Mouse (Mus musculus) ES-E14 (cell line): ENCODE measurements around the gene Mad1l1. TPM values are rescaled to one million over a fixed set of nuclear protein-coding genes. Genes with fewer than 3 reads are reported as not detected.

Experiments
- DNase-seq: peaks from one replicate; pipeline ENCODE4 v3.0.0-alpha.2; 2013; ENCODE audit warnings: low read depth, low spot score
- H3K27ac ChIP-seq: 2 replicates; pipeline ENCODE4 v1.5.1; 2012; ENCODE audit warnings: low read depth, mild to moderate bottlenecking, low read length, moderate library complexity, mixed read lengths; ENCODE audit not compliant: poor library complexity, insufficient read depth, severe bottlenecking
- H3K36me3 ChIP-seq: 2 replicates; pipeline ENCODE4 v1.6.1; 2012; ENCODE audit warnings: mild to moderate bottlenecking, low read length, moderate library complexity, mixed read lengths; ENCODE audit not compliant: control insufficient read depth, poor library complexity, insufficient read depth, severe bottlenecking
- H3K4me1 ChIP-seq, 2 experiments: fragments of 150-350 bp in 1 of 2; sonication (generic) in 1 of 2; 2 replicates each; pipeline ENCODE4 v1.6.1; 2012; ENCODE audit warnings: low read length in 2 of 2, mild to moderate bottlenecking in 1 of 2, mixed read lengths in 1 of 2; ENCODE audit not compliant: control insufficient read depth in 2 of 2, insufficient read depth in 2 of 2, poor library complexity in 1 of 2
- H3K4me3 ChIP-seq, 2 experiments: fragments of 150-350 bp in 1 of 2; sonication (generic) in 1 of 2; 2 replicates each; pipeline ENCODE4 v1.5.1; 2012; ENCODE audit warnings: low read length in 2 of 2, low read depth in 1 of 2, mild to moderate bottlenecking in 1 of 2, mixed read lengths in 1 of 2; ENCODE audit not compliant: insufficient read depth in 1 of 2, poor library complexity in 1 of 2, severe bottlenecking in 1 of 2
- H3K9ac ChIP-seq: 2 replicates; pipeline ENCODE4 v1.6.1; 2012; ENCODE audit warnings: low read depth, mild to moderate bottlenecking, low read length, mixed read lengths; ENCODE audit not compliant: poor library complexity, insufficient read depth, severe bottlenecking
- H3K9me3 ChIP-seq: fragments of 150-350 bp; sonication (generic); 2 replicates; pipeline ENCODE4 v1.6.1; 2012; ENCODE audit warnings: low read depth, mild to moderate bottlenecking, low read length; ENCODE audit not compliant: control insufficient read depth, insufficient read depth
- CHD2 ChIP-seq: IDR thresholded peaks from 2 replicates; pipeline ENCODE4 v1.6.1; 2014; ENCODE audit warnings: mild to moderate bottlenecking, low read depth, low read length, inconsistent platforms
- HCFC1 ChIP-seq: IDR thresholded peaks from 2 replicates; pipeline ENCODE4 v1.6.1; 2012; ENCODE audit warnings: low read length, inconsistent platforms, borderline replicate concordance; ENCODE audit not compliant: insufficient read depth
- MAFK ChIP-seq: IDR thresholded peaks from 2 replicates; pipeline ENCODE4 v1.6.1; 2014; ENCODE audit warnings: mild to moderate bottlenecking, low read depth, low read length, inconsistent platforms; ENCODE audit not compliant: insufficient read depth
- ZC3H11A ChIP-seq: IDR thresholded peaks from 2 replicates; pipeline ENCODE4 v1.6.1; 2012; ENCODE audit warnings: low read depth, mild to moderate bottlenecking, inconsistent platforms, low read length, borderline replicate concordance
- ZNF384 ChIP-seq: IDR thresholded peaks from 2 replicates; pipeline ENCODE4 v1.6.1; 2012; ENCODE audit warnings: low read depth, low read length, inconsistent platforms
- in situ Hi-C, 2 experiments: fragments of 600-800 bp; cut with MboI; formaldehyde crosslinking; loops; one replicate each; pipeline ENCODE4 v1.15.1; 2025; ENCODE audit warnings: low sequenced_read_pairs in 2 of 2, inconsistent platforms in 1 of 2; ENCODE audit not compliant: unreplicated experiment in 2 of 2
- total RNA-seq: library from RNA; depleted of rRNA; stranded (reverse); fragments of 300-350 nt; gene quantifications from 2 replicates; pipeline ENCODE4 v1.2.3, GENCODE M21; 2012

Gene Mad1l1
- total RNA-seq, 1 experiment = 47.2 TPM

DNA sequence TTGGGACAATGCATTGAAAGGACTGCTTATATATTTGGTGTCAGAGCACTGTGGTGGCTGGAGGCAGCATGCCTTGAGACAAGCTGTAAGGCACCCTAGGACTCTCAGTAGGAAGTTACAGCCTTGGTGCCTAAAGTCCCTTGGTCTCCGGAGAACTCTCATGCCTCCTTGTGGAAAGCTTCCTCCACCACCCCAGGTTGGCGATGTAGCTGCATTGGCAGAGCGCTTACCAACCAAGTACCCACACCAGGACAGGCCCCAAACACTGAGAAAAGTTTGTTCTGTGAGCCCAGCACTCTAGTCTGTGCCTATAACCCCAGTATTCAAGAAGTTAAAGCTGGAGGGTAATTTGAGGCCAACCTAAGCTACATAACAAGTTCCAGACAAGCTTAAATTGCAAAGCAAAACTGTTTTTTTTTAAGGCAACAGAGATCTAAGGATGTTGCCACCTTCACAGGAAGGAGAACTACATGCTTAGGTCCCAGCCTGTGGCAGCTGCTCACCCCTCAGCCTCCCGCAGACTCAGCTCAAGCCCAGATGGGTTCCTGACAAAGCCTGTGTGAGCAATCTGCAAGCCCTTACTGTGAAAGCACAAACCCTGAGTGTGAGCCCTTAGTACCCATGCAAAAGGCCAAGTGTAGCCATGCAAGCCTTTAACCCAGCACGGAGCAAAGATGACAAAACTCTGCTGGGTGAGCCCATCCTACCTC, 50.2 kb downstream of the Mad1l1 start:
- H3K4me1 ChIP-seq = no peaks in the 10 kb centered on the region
- H3K4me3 ChIP-seq = no peak overlapping the region
- no peaks in the 10 kb centered on the region for H3K9me3 ChIP-seq
- DNase-seq = no peak
- H3K9ac ChIP-seq = no peak overlapping the region
- in situ Hi-C loops = no loop called here
- TF ChIP-seq ZNF384 = no peak
- TF ChIP-seq HCFC1 = no peak
- no peak for TF ChIP-seq ZC3H11A
- no peak for TF ChIP-seq CHD2
- no peak for TF ChIP-seq MAFK
- H3K27ac ChIP-seq = no peak overlapping the region
- H3K36me3 ChIP-seq = peaks cover 12% of the 10 kb centered on the region; the same call in 1 of the 2 replicates

DNA sequence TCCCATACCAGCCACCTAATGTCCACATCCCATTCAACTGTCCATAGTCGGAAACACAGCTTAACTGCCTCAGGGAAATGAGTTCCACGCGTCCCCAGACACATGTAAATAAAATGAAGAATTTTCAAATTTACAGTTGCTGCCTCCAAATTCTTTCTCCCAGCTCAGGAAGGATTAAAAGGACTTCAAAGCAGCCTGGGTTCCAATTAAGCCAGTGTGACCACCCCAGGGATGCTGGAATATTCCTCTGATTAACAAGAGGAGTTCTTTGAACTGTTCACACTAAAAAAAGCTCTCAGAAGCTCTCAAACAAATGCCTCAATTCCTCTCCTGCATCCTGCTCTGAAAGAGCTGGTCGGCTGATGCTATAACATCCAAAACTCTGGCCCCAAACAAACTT, 53.0 kb downstream of the Mad1l1 start:
- no peak for TF ChIP-seq CHD2
- TF ChIP-seq ZNF384 = no peak
- no peak for TF ChIP-seq HCFC1
- TF ChIP-seq MAFK = no peak
- TF ChIP-seq ZC3H11A = no peak
- H3K27ac ChIP-seq = no peak overlapping the region
- DNase-seq = no peak
- no peak overlapping the region for H3K4me3 ChIP-seq
- no peaks in the 10 kb centered on the region for H3K4me1 ChIP-seq
- peaks cover 12% of the 10 kb centered on the region; the same call in 1 of the 2 replicates for H3K36me3 ChIP-seq
- no peaks in the 10 kb centered on the region for H3K9me3 ChIP-seq
- no peak overlapping the region for H3K9ac ChIP-seq
- in situ Hi-C loops = no loop called here

DNA sequence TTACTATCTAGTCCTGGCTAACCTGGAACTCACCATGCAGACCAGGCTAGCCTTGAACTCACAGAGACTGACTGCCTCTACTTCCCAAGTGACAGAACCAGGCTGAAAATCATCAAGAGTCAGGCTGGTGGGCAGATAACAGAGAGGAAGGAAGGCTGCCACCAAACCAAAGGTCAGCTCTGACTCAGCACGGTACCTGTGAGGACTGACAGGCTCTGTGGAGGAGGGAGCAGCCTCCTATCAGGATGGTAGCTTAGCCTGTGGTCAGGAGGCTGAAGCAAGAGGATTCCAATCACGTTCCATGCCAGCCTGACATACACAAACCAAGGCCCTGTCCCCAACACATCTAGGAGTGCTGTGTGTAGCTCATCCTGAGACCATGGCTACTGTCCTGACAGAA, 54.3 kb downstream of the Mad1l1 start:
- H3K9ac ChIP-seq = no peak overlapping the region
- peaks cover 9% of the 10 kb centered on the region; the same call in 1 of the 2 replicates for H3K36me3 ChIP-seq
- H3K9me3 ChIP-seq = no peaks in the 10 kb centered on the region
- TF ChIP-seq CHD2 (no peak), ZNF384 (no peak), MAFK (no peak), HCFC1 (no peak), ZC3H11A (no peak)
- H3K4me1 ChIP-seq = no peaks in the 10 kb centered on the region
- H3K4me3 ChIP-seq = no peak overlapping the region
- no peak overlapping the region for H3K27ac ChIP-seq
- no peak for DNase-seq
- in situ Hi-C loops = no loop called here

DNA sequence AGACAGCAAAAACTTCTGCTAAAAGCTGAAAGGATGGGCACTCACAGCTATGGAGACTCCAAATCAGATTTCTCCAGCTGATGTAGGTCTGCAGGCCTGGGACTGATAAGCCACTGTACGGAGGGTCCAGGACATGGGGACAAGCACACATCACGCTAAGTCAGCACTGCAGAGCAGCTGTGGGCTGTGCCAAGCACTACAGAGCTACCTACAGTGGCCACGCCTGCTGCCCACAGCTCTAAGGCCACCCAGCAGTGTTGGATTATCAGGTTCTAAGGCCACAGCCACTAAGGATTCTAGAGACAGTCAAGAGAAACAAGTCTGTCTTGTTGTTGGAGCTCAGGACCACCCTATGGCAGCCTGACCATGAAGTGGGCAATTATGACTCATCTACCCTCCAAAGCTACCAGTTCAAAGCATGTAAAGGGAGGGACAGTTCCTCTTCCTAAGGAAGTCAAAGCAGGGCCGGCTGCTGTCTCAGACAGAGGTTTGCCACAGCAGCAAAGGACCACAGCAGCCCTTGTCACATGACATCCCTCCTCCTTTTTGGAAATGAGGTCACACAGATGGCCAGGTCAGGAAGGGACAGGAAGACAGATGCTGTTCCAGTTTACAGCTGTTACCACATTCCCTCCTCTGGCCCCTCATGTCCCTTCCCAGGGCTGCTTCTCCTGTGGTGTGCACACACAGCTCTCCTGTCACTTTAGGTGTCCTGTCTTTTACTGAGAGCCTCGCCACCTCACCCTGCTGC, 56.4 kb downstream of the Mad1l1 start:
- Histone ChIP-seq H3K27ac (no peak overlapping the region), H3K4me3 (no peak overlapping the region), H3K36me3 (peaks cover 13% of the 10 kb centered on the region), H3K9ac (no peak overlapping the region), H3K9me3 (no peaks in the 10 kb centered on the region), H3K4me1 (no peaks in the 10 kb centered on the region)
- DNase-seq = no peak
- in situ Hi-C loops = no loop called here
- no peak for TF ChIP-seq MAFK
- no peak for TF ChIP-seq ZC3H11A
- TF ChIP-seq HCFC1 = no peak
- TF ChIP-seq CHD2 = no peak
- no peak for TF ChIP-seq ZNF384
